Mouse (Mus musculus) heart, postnatal 0 days (tissue): ENCODE measurements around the gene Ddx6.

Experiments
- CTCF ChIP-seq: IDR thresholded peaks from 2 replicates; pipeline ENCODE4 v1.5.1; 2016; ENCODE audit warnings: antibody characterized with exemption, control low read depth, low read depth
- EP300 ChIP-seq: IDR thresholded peaks from 2 replicates; pipeline ENCODE4 v1.6.1; 2016; ENCODE audit warnings: antibody characterized with exemption, low read depth

DNA sequence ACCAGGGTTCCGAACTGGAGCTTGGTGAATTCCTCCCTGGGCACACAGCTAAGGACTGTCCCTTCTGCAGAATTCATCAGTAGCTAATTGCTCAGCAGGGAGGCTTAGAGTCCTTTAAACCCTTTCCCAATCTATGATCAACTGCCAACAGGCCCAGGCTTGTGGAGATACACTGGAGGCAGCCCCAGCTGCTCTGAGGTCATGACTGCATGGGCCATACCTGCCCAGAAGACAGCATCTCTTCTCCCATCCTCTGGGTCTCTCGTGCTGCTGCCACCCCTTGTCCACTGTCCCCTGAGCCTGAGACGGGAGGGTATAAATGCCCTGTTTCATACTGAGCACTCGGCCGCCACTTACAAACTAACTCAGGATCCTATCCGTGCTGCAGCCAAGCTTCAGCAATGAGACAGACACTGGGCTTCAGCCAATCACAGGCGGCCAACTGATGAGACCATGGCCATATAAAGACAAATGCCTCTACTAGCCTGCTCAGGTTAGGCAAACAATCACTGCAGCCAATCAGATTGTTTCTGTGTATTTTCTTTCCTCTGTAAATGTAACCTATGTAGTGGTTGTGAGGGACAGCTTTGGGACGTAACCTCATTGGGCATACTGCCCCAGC, 17.9 kb upstream of the Ddx6 start:
- no peak for TF ChIP-seq CTCF
- no peak for TF ChIP-seq EP300
